Mouse (Mus musculus): ENCODE data around the gene Pkp1.

DNA sequence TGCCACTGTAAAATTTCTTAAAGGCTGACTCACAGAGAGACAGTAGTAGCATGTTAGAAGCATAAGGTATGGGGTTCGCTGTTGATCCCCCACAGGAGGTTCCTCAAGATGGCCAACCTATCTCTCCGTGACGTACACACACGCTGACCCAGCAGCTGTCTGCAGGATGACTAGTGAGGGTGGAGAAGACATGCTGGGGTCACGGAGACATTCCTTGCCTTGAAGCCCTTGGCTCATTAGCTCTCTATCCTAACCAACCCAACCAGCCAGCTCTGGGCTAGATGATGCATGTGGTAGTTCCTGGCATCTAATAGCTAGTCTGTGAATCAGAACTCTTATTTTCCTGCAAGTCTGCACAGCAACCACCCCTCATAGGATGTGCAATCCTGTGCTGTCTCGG, 50.4 kb downstream of the Pkp1 start:
- TF ChIP-seq POLR2A (IDR thresholded peaks at IDR 0.05; ENCODE audit: insufficient read depth, low read length) (no peak), CTCF (IDR thresholded peaks at IDR 0.05; ENCODE audit: low read depth, low read length) (no peak), EP300 (IDR thresholded peaks at IDR 0.05; ENCODE audit: insufficient read depth, low read depth, low read length) (no peak)

Data from ES-Bruce4 (cell line).